Mouse (Mus musculus) lung, postnatal 10 days (tissue): Measurements from ENCODE around the gene Mapk11.

Experiments used
- DNase-seq: peaks from one replicate; pipeline ENCODE4 v3.0.0; 2021

The Mapk11 gene

DNA sequence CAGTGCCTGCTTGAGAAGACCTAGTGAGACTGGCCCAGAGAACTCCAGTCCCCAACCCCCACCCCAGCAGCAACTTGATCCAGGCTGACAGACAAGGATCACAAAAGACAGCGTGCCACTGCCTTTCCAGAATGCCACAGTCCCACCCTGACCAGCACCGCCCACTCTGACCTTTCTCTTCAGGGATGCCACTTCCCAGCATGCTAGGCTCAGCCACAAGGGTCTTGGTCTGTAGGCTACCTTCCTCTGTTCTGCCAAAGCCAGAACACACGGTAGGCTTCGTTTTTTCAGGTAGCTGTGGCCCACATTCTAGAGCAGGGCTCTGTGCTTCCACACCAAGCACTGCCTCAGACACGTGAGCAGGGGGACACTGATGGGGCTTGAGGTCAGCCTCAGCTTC, 46.8 kb downstream of the Mapk11 start:
- no peak for DNase-seq

DNA sequence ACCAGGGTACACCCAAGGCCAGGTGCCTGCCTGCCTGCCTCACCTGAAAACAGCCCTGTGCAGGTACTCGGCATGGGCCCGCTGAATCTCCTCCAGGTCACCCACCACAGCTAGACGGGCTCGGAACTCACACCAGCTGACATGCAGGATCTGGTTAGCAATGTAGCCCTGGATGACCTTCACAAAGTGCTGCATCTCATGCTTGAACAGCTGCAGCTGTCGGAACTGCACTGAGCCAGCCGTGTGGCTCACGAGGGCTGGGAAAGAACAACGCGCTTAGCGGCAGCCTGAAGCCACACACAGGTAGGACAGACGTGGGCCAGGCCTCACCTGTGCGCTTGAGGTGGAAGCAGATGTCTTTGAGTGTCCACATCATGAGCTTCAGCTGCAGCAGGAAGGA, 48.6 kb downstream of the Mapk11 start:
- DNase-seq: no peak

DNA sequence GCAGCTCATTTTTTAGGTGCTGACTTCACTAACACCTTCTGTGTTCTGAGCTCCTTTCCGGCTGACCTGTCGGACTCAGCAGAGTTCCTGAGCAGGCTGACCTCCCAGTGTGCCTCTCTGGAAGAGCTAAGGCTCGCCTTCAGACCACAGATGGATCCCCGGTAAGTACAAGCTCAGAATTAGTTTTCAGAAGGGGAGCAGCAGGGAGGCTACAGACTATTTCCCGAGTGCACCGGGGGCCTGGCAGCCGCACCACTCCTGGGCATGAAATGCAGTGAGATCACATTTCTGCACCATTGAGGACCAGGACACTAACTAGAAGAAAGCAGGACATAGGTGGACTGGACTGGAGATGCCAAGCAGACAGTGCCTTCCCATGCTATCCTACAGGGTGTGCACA, 50.8 kb downstream of the Mapk11 start:
- no peak for DNase-seq

DNA sequence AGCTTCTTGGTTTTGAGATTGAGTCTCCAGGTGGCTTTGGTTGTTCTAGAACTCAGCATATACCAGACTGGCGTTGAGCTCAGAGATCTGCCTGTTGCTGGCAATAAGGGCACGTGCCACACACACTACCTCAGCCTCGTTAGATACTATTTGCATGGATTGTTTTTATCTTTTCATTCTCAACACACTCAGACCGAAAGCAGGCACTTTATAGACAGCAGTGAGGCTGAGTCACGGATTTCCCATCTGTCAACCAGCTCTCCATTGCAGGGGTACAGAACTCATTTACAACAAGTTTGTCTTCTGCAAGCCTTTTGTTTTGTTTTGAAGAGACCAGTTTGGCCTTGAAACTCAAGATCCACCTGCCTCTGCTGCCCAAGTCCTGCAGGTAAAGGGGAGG, 52.0 kb downstream of the Mapk11 start:
- no peak for DNase-seq
